Mouse (Mus musculus) myocyte (in vitro differentiated cells): ENCODE results near the gene Snx29.

Experiments used
- MAX ChIP-seq: IDR thresholded peaks from one replicate; pipeline ENCODE4 v1.6.1; 2011; ENCODE audit warnings: low read depth, mild to moderate bottlenecking, control low read depth
- TCF12 ChIP-seq: IDR thresholded peaks from one replicate; pipeline ENCODE4 v1.6.1; 2011; ENCODE audit warnings: mild to moderate bottlenecking, control low read depth; ENCODE audit not compliant: poor library complexity, insufficient read depth, severe bottlenecking

GRCm38 (mm10) chr16:11697710-11698357, 375.1 kb downstream of the Snx29 start:
- TF ChIP-seq TCF12 (no peak), MAX (no peak)
